Mouse (Mus musculus) liver, embryonic 14.5 days (tissue): ENCODE results near the gene Ace3. TPM values are rescaled to one million over a fixed set of nuclear protein-coding genes. Genes with fewer than 3 reads are reported as not detected.
A peak's percentile ranks its signal among the peaks of the same experiment; 100 is the strongest.

Experiments used
- ATAC-seq: fragments of 200-750 bp; cut with Nextera tagmentation; 2 replicates; pipeline ENCODE4 v1.8.0; 2017; ENCODE audit warnings: moderate number of reproducible peaks, mild to moderate bottlenecking, moderate library complexity; ENCODE audit not compliant: insufficient read depth
- DNase-seq, 3 experiments: peaks; one replicate each; pipeline ENCODE4 v3.0.0-alpha.2; 2012 to 2013; ENCODE audit warnings: low read depth in 3 of 3, low spot score in 3 of 3
- H3K27ac ChIP-seq: fragments of 300-500 bp; sonication (generic); 2 replicates; pipeline ENCODE4 v1.5.1; 2014; ENCODE audit warnings: moderate library complexity, mild to moderate bottlenecking, control low read depth, inconsistent platforms
- H3K27me3 ChIP-seq: fragments of 300-500 bp; sonication (generic); 2 replicates; pipeline ENCODE4 v1.6.1; 2014; ENCODE audit warnings: mild to moderate bottlenecking, low read length, moderate library complexity; ENCODE audit not compliant: control insufficient read depth, insufficient read depth
- H3K36me3 ChIP-seq: fragments of 300-500 bp; sonication (generic); replicated peaks from 2 replicates; pipeline ENCODE4 v1.6.1; 2014; ENCODE audit warnings: low read depth; ENCODE audit not compliant: control insufficient read depth, insufficient read depth
- H3K4me1 ChIP-seq, 2 experiments: fragments of 200-500 bp in 1 of 2; fragments of 300-500 bp in 1 of 2; sonication (generic) in 1 of 2; replicated peaks; 2 replicates each; pipeline ENCODE4 v1.6.1; 2012 to 2014; ENCODE audit warnings: antibody characterized with exemption in 1 of 2, inconsistent platforms in 1 of 2, low read length in 1 of 2; ENCODE audit not compliant: control insufficient read depth in 2 of 2, insufficient read depth in 2 of 2
- H3K4me2 ChIP-seq: fragments of 300-500 bp; sonication (generic); 2 replicates; pipeline ENCODE4 v1.6.1; 2014; ENCODE audit warnings: low read depth, mild to moderate bottlenecking, control low read depth, moderate library complexity
- H3K4me3 ChIP-seq, 2 experiments: fragments of 200-500 bp in 1 of 2; fragments of 300-500 bp in 1 of 2; sonication (generic) in 1 of 2; 2 replicates each; pipeline ENCODE4 v1.5.1; 2012 to 2014; ENCODE audit warnings: low read depth in 2 of 2, low read length in 2 of 2, mild to moderate bottlenecking in 2 of 2, control low read depth in 1 of 2, inconsistent platforms in 1 of 2, moderate library complexity in 1 of 2; ENCODE audit not compliant: insufficient read depth in 1 of 2
- H3K9ac ChIP-seq: fragments of 300-500 bp; sonication (generic); replicated peaks from 2 replicates; pipeline ENCODE4 v1.6.1; 2014; ENCODE audit warnings: mild to moderate bottlenecking, control low read depth, moderate library complexity
- H3K9me3 ChIP-seq: fragments of 300-500 bp; sonication (generic); 2 replicates; pipeline ENCODE4 v1.6.1; 2016; ENCODE audit warnings: low read length, mixed read lengths; ENCODE audit not compliant: control insufficient read depth
- CTCF ChIP-seq: IDR thresholded peaks from 2 replicates; pipeline ENCODE4 v1.5.1; 2016; ENCODE audit warnings: antibody characterized with exemption, low read depth, control low read depth
- EP300 ChIP-seq: IDR thresholded peaks from 2 replicates; pipeline ENCODE4 v1.6.1; 2016; ENCODE audit warnings: antibody characterized with exemption, low read depth
- WGBS: fragments of 180-500 bp; shearing (Covaris S2); extraction: QIAGEN DNeasy Blood & Tissue Kit; methylation state at CpG from one replicate; pipeline ENCODE4 v1.1.7; 2014; ENCODE audit not compliant: insufficient replicate concordance; 5-methylcytosine and 5-hydroxymethylcytosine counted together
- polyA plus RNA-seq, 2 experiments: library from polyadenylated mRNA; depleted of rRNA in 1 of 2; stranded (reverse) in 1 of 2; unstranded in 1 of 2; fragments of >200 nt; fragmentation: Nextera tagmentation in 1 of 2; extraction: Ambion mirVana in 1 of 2; gene quantifications; 2 replicates each; pipeline versions ENCODE4 v1.2.1 to v1.2.3; 2012 to 2014

Gene Ace3
- polyA plus RNA-seq, 2 experiments: not detected

DNA sequence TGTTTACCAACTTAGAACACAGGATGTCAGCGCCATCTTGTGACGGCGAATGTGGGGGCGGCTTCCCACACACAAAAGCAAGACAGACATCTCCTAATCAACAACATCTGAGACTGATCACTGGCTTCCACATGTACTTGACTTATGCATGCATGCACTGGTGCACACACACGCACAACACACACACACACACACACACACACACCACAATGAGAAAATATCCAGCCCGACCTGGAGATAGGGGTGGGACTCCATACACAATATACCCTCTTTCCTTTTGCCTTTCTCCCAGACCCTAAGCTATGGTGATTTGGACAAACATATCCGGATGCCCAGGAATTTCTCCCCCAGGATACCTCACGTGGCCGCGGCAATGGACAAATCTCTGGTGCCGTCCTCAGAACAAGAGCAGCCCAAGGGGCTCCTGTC lies 39.0 kb downstream of the Ace3 start:
- no peaks in the 10 kb centered on the region for H3K36me3 ChIP-seq

DNA sequence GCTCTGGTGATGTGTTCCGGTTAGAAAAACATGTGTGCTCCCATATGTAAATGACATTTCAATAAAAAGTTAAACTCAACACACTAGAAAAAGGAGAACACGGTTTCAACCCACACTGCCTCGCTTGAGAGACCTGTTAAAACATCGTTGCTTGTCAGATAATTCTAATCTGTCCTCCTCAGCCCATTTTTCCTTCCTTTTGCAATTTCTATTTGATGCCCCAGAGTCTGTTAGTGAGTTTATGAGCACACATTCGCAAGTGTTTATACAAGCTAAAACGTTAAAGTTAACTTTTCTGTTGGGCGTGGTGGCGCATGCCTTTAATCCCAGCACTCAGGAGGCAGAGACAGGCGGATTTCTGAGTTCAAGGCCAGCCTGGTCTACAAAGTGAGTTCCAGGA lies 40.5 kb downstream of the Ace3 start:
- TF ChIP-seq CTCF (no peak), EP300 (no peak)
- Histone ChIP-seq H3K4me2 (no peak overlapping the region), H3K36me3 (no peaks in the 10 kb centered on the region), H3K4me1 (peaks cover 16 to 17% of the 10 kb centered on the region in 2 experiments), H3K9ac (no peak overlapping the region), H3K27me3 (no peaks in the 10 kb centered on the region), H3K9me3 (no peaks in the 10 kb centered on the region), H3K4me3 (no peak overlapping the region), H3K27ac (peak overlapping the region; percentile 89; the same call in 1 of the 2 replicates)
- 48% methylated on average over 9 of the region's 9 CpGs for WGBS
- DNase-seq (no peak), ATAC-seq (no peak)

More for the DNA sequence above, 39.0 kb downstream of the Ace3 start:
- Histone ChIP-seq H3K4me3 (peak overlapping the region; percentile 46 to 64), H3K27ac (peak overlapping the region; percentile 89), H3K27me3 (no peaks in the 10 kb centered on the region), H3K4me2 (peak overlapping the region; percentile 67), H3K4me1 (peaks cover 15 to 16% of the 10 kb centered on the region in 2 experiments), H3K9ac (peak overlapping the region; percentile 62), H3K9me3 (no peaks in the 10 kb centered on the region)
- DNase-seq (no peak), ATAC-seq (no peak)
- WGBS: 42% methylated on average over 11 of the region's 11 CpGs
- TF ChIP-seq EP300 (no peak), CTCF (no peak)

DNA sequence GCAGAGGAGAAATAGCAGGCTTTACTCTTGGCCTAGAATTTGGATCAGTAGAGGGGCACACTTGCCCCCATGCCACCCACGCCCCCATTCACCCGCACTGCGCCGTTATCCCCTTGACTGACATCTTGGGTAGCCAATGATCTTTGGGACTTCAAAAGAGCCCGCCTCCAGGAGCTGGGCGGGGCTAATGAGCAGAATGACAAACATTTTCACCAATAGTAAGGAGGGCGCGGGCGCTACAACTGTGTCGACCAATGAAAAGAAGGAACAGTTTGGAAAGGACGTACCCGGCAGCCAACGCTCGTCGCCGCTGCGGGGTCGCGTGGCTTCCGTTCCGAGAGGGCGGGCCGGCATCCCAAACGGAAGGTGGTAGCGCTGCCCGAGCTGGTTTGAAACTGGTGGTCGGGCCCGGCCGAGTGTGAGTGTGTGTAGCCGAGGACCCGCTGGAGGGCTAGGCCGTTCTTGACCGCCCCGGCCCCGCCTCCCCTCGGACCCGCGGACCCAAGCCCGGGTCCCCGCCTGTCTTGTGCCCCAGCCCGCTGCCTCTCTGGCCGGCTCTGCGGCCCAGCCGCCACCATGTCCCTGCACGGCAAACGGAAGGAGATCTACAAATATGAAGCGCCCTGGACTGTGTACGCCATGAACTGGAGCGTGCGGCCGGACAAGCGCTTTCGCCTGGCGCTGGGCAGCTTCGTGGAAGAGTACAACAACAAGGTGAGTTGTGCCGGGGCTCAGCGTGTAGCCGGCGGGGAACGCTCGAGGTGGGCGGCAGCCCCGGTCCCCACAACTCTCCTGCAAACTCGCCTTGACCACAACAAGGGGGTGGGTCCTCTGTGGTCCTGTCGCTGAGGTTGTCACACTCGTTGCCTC lies 42.3 kb downstream of the Ace3 start, which contains the start of gene Dcaf7:
Gene Dcaf7 (plus strand): TSS at position 325 of the 870 bp plus-strand sequence.
- DNase-seq (peak; percentile 96 to 97 (median 97)), ATAC-seq (peak; percentile 98)
- Histone ChIP-seq H3K9ac (peak within 1 kb of the TSS; percentile 70), H3K9me3 (no peaks in the 10 kb centered on the region), H3K4me3 (peak within 1 kb of the TSS; percentile 69 to 90), H3K36me3 (no peaks in the 10 kb centered on the region), H3K27me3 (no peaks in the 10 kb centered on the region), H3K27ac (peak within 1 kb of the TSS; percentile 16), H3K4me2 (peak within 1 kb of the TSS; percentile 89), H3K4me1 (peaks cover 16 to 17% of the 10 kb centered on the region in 2 experiments)
- TF ChIP-seq EP300: no peak
- under 1% methylated on average over 66 of the region's 66 CpGs for WGBS

DNA sequence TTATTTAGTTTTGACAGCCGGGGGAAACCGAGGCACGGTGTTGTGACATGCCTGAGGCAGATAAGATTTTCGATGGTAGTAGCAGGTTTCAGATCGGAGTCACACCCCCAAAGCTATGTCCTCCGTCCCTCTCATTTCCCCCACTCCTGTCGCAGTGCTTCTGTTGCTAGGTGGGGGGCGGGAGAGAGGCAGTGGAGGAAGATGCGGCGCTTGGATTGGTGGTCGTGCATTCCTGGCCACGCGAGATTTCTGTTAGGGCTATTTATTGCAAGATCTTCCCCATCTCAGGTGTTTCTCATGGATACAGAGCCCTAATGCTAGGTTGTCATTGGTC lies 42.9 kb downstream of the Ace3 start:
- peak; percentile 30; the same call in 1 of the 2 replicates for TF ChIP-seq CTCF
- TF ChIP-seq EP300: no peak
- H3K4me3 ChIP-seq: peak overlapping the region; percentile 69 to 78
- DNase-seq (peak in 1 of 3 experiments; percentile 43), ATAC-seq (no peak)
- peak overlapping the region; percentile 70 for H3K9ac ChIP-seq
- H3K4me2 ChIP-seq: peak overlapping the region; percentile 89
- peak overlapping the region; percentile 16; the same call in 1 of the 2 replicates for H3K27ac ChIP-seq
- no peaks in the 10 kb centered on the region for H3K9me3 ChIP-seq
- no peaks in the 10 kb centered on the region for H3K27me3 ChIP-seq
- H3K36me3 ChIP-seq: no peaks in the 10 kb centered on the region
- peaks cover 16 to 17% of the 10 kb centered on the region in 2 experiments for H3K4me1 ChIP-seq
- 1% methylated on average over 13 of the region's 13 CpGs for WGBS

DNA sequence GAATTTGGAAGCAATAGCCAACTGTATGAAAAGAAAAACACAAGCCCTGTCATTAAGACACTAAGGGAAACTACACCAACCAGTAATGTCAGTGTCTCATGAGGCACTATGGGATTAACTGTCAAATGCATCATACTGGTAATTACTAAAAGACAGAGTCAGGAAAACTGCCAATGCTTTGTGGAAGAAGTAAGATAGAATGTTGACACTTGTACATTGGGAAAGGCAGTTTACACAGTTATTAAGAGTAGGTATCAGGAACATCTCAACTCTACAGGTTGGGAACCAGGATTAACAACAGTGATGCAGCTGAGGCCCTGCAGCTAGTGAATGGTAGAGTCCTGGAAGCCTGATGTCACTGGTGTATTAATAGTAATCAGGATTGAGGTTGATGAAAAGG lies 49.9 kb downstream of the Ace3 start:
- Histone ChIP-seq H3K9me3 (no peaks in the 10 kb centered on the region), H3K27ac (no peak overlapping the region), H3K4me2 (no peak overlapping the region), H3K9ac (no peak overlapping the region), H3K4me1 (peaks cover 0 to 11% of the 10 kb centered on the region in 2 experiments; a peak in 3 of 4 replicates), H3K36me3 (peaks cover 16% of the 10 kb centered on the region), H3K27me3 (no peaks in the 10 kb centered on the region), H3K4me3 (no peak overlapping the region)
- ATAC-seq (no peak), DNase-seq (no peak)
- TF ChIP-seq EP300: no peak
- no peak for TF ChIP-seq CTCF
